Mouse (Mus musculus): Measurements from ENCODE around the gene Pdlim1.

- TF ChIP-seq POLR2A (IDR thresholded peaks at IDR 0.05; ENCODE audit: low read depth, low read length) (no peak), CTCF (IDR thresholded peaks at IDR 0.05; ENCODE audit: borderline replicate concordance, insufficient read depth, low read length) (no peak)
These were observed 4.3 kb downstream of the Pdlim1 start for GRCm38 (mm10) chr19:40267380-40267779.
